Mouse (Mus musculus) megakaryocyte, embryonic 14.5 days (primary cell): ENCODE results near the gene Ech1.

Experiments used
- FLI1 ChIP-seq: IDR thresholded peaks from 2 replicates; pipeline ENCODE4 v1.6.1; 2012; ENCODE audit warnings: low read length, inconsistent platforms, mixed read lengths
- GATA1 ChIP-seq: IDR thresholded peaks from 3 replicates; pipeline ENCODE4 v1.6.1; 2012; ENCODE audit warnings: mixed read lengths, low read length, inconsistent platforms, borderline replicate concordance

DNA sequence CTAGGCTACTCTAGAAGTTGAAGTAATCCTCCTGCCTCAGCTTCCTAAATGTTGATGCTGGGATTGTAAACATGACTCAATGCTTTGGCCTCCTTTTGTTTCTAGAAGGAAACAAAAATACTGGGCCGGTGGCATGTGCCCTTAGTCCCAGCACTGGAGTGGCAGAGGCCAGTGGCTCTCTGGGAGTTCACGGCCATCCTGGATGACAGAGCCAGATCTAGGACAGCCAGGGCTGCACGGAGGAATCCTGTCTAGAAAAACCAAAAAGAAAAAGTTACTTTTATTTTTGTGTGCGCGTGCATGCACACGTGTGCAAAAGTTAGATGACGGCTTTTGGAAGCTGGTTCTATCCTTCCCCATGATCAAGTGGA lies 1.4 kb downstream of the Ech1 start:
- TF ChIP-seq GATA1 (no peak), FLI1 (no peak)
